Mouse (Mus musculus) left cerebral cortex, adult 11 months (tissue): Measurements from ENCODE around the gene Crmp1.

Source experiments
- DNase-seq: peaks from one replicate; pipeline ENCODE4 v3.0.0; 2022; ENCODE audit warnings: low spot score

Crmp1 gene

DNA sequence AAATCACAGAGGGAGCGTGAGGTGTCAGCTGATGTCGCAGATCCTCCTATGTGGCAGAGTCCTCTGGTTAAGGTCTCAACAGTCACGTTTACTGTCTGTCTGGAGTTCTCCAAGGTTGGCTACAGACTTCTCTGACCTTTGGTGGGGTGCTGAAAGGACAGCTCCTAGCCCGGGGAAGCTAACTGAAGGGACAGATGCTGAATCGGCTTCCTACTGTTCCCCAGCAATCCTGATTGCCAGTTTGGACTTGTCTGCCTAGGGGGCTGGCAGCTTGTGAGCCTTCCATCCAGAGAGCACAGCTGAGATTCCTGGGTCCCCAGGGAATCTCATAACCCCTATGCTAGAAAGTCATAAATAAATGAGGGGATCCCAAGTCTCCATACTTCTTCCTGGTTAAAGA is 1.2 kb upstream of the Crmp1 start:
- DNase-seq, result no peak

DNA sequence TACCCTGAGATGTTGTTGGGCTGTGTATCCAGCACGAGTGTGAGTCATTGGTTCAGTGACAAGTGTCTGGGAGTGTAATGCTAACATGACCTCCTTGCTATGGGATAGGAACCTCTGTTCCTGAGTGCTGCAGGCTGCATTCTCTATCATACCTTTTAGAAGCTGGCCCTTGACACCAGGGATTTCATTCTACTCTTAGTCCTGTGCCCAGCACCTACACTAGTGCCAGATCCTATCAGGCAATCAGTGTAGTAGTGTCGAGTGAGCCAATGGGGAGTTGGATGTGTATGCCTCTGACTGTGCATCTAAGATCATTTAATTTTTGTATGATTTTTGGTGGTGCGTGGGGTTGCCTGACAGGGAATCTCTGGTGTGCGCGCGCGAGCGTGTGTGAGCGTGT is 516 bp upstream of the Crmp1 start:
- DNase-seq, result no peak

DNA sequence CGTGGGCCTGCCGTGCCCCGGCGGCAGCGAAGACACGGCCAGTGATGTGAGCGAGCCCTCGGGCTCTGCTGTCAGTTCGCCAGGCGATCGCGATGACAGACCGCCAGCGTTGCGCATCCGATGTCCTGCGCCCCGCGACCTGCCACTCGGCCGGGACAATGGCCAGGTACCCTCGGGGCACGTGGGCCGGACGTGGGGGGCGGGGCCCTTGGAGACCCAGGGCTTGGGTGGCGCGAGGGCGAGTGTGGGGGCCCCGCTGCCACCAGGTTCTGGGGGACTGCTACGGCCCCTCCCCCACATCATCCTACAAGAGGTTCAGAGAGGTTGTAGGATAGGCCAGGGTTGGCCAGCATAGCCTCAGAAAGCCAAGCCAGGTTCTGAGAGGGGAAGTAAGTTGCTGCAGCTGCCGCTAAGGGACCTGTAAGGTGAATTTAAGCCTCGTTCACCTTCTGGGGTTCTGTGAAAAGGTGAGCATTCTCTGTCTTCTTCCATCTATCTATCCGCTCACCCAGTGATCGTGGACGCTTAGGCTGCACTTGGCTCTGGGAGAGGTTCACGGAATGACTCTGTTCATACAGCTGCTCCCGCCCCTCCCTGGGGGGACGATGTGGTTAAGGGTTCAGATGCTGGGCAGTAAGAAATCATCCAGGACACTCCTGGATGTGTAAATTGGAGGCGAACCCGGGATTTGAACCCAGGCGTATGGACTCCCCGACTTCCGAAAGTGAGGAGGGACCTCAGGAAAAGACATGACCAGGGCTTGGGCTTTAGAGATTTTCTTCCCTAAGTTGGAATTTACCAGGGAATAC is 824 bp downstream of the Crmp1 start:
- DNase-seq, result no peak

DNA sequence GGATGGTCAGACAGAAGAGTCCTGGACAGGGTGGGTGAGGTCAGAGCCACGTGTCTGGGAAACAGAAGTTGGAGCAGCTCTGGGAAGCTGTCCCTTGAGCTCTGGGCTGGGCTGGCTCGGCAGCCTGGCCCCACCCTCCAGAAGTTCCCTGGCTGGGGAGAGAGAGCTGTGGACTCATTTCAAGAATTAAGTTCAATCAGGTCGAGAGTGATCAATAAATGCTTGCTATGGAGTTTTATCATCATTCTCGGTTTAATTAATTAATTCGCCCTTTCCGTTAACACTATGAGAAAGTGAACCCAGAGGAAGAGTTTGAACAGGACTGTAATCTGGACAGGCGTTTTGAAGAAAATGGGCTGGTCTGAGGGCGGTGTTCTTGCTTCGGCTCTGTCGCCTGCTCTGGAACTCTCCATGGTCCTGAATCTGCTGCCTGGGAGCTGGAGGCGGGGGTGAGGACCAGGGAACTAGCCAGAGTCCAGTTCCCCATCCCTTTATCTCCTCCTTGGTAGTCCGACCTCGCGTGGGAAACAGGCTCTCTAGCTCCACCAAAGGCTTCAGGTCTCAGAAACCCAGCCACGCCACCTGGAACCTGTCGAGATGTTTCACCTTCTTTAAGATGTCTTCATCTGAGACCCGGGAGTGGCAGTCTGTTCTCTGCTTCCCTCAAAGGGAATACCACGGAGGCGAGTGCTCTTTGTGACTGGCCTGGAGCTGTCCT is 1.6 kb downstream of the Crmp1 start:
- no peak for DNase-seq

DNA sequence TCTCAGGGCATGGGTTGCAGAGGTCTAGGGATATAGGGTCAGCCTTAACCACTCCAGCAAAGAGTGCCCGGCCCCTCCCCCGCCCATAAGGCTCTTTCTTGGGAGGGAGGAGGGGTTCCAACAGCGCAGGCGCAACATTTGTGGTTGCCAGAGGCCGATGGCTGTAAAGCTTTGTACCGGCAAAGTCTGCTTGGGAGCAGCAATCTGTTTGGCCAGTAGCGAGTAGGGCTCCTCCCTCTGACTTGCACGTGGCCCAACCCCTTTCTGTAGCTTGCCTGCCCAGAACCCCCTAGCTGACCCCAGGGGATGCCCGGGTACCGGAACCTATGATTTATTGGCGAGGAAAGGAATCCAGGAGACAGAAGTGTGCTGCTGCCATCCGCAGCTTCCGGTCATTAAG is 2.4 kb downstream of the Crmp1 start:
- DNase-seq, result no peak

DNA sequence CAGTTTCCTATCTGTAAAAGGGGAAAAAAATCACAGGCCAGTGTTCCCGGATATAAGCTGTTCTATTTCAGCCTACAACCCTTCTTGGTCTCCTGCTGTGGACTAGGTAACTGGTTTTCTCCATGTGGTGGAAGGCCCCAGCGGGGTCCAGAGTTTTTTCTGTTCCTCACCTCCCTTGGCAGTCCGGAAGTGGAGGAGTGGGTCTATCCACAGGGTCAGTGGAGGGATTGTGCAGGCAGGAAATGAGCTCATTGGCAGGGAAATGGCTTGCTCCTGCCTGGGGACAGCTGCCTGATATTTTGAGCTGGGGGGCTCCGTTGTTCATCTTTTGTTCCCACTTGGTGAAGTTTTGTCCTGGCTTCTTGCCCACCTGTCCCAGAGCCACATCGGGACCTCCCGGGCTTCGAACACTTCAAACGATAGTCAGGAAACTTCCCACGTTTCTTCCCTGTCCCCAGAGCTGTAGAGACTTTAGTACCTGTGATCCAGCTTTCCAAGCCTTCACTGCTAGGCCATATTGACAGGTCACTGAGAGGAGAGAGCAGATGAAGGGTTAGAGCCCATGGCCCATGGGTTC is 3.0 kb downstream of the Crmp1 start:
- DNase-seq, result no peak

DNA sequence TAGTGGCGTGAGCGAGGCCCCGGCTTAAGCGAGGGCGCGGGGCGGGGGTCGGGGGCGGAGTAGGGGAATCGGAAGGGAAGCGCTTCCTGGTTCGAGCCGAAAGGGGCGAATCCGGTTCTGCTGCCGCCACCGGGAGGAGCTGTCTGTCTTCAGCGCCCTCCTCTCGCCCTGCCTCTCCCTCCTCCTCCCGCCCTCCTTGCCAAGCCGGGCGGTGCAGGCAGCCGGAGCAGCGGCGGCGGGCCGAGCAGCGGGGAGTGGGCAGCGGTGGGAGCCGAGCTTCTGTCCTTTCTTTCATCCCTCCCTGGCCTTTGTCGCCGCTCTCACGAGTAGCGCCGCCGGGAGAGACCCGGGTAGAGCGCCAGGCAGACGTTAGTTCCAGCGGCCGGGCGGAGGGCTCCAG is 3.9 kb downstream of the Crmp1 start:
- DNase-seq, result no peak

DNA sequence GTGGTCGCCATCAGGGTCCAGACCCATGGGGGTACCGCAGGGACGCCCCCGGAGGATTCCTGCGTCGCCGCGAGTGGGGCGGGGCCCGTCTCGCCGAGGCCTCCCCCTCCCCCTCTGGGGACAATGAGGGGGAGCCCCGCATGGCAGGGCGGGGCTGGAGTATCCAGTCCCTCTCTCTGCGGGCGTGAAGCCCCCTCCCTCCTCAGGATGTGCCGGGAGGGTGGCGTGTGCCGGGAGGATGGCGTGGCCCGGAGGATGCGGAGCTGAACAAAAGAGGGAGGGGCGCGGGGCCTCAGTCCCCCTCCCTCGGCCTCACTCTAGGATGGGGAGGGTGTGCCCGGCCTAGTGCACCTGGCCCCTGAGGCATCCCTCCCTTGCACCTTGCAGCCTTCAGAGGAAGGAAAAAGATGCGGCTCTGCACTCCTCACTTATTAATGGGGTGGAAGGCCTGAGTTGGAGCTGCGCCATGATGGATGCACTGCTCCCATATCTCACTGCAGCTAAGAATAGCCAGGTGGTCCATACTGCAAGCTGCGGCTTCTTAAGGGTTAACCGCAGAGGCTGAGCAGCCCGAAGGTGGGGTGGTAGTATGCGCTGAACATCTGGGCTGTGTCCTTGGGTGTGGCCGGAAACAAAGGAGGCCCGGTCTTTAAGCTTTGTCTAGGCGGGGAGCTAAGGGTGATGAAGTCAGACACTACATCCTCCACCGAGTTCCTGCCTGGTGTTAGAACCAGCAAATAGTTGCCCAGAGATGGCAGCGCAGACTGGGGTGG is 4.6 kb downstream of the Crmp1 start:
- no peak for DNase-seq

DNA sequence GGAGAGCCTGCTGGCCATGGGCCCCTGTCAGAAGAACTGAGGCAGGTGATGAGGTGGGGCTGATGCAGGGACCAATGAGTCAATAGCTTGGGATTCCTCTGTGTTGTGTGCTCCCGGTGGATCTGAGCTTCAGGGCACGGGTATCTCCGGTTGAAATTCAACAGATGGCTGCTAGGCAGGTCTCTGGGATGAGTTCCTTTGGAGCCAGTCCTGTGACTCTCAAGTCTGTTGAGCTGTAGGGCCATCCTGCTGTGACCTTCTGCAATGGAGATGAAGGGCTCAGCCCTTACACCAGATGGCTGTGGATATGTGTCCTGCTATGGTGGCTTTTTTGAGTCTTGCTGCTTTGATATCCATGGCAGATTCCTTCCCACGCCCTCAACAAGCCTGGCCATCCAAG is 5.7 kb downstream of the Crmp1 start:
- no peak for DNase-seq

DNA sequence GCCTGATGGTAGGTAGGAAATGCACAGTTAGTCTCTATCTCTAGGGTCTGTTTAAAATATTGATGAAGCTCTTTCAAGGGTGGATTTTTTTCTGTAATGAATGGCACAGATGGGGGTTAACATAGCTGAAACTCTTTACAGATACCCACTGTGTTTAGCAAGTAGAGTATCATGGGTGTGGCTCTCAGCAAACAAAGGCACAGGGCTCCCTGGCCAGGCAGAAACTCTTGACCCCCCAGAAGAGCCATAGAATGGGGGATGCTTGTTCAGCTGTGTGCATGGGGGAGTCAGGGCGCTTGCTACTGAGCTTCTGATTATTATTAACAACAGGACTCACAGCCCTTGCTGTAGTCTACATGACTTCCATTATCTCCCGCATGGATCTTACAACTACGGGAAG is 7.1 kb downstream of the Crmp1 start:
- DNase-seq, result no peak

DNA sequence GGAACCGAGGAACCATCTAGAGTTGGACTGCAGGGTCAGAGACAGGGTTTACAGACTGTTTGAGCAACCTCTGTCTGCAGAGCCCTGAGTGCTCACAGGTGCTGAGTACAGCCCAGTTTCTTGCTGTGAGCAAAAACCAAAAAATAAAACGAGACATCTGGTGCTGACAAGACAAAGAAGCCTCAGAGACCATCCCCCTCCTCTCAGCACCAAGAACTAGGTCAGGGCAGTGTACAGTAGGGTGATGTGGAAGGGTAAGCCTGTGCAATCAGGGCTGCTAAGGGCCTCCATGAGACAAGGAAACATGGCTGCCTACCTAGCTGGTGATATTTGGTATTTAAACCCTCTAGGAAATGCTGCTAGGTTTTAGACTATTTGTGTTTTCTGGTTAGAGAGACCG is 9.9 kb downstream of the Crmp1 start:
- DNase-seq, result no peak

DNA sequence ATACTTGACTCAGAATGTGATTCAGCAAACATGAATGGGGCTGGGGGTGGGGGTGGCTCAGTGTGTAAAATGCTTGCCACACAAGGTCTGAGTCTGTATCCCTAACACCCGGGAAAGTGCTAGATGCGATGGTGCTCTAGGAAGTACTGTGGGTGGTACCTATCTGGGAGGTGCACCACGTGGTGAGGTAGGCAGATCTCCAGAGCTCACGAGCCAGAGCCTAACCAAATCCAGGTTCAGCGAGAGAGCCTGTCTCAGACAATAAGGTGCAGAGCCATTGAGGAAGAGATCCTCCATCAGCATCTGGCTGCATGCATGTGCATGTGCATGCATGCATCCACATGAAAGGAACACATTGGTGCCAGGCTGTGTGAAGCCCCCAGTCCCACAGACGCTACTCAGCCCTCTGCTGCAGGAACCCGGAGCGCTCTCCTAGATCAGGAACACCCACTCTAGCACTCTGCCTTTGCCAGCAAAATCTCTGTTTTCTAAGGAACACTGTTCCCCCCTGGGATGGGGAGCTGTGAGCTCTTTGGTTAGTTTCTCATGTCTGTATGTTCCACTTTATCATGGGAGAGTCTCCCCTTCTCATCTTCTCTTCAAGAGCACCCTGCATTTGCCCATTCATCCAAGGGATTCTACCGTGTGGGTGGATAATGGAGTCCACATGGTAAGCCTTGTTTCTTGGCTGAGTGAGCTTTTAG is 10.5 kb downstream of the Crmp1 start:
- no peak for DNase-seq

DNA sequence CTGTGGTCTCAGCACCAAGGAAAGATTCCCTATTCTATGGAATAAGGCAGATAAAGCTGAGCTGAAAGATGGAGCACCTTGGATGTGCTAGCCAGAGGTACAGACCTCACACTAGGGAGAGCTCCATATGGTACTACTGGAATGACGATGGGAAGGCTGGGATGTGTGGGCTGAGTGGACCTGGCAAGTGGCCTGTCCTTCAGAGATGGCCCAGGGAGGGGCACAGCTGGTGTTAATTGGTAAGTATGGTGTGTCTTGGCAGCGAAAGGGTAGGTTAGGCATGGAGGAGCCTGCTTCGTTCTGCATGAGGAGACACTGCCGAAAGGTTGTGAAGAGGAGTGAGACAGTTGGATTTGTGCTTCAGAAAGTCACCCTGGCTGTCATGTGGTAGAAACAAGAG is 12.8 kb downstream of the Crmp1 start:
- no peak for DNase-seq

DNA sequence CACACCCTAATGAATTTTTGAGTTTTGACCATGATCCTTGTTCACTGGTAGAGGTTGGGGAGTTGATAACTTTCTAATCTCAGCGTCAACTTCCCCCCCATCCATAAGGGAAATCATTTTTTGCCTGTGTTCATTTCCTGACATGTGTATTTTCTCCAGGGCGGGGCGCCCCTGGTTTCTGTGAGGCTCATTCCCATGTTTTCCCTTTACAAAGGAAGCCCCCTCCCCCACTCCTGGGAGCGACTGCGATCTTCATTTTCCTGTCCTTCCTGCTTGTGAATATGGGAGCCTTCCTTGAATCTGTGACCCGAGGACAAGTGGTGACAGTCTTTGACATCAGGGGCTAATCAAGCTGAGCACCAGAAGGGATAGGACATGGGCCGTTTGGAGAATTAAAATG is 15.1 kb downstream of the Crmp1 start:
- no peak for DNase-seq

DNA sequence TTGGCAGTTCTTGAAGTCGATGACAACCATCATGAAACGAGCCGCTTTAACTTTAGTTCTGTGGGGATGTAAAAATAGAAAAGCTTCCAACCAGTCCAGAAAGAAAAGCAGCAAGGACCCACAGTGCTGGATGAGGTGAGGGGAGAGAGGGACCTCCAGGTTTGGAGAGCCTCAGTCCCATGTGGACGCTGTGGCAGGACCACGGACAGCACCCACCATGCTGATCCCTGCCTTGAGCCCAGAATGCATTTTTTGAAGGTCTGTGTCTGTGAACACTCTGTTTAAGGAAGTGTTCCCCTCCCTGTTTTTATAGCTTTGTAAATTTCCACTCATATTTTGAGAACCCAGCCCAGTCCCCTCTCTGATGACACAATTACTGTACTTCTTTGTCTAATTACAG is 15.5 kb downstream of the Crmp1 start:
- no peak for DNase-seq

DNA sequence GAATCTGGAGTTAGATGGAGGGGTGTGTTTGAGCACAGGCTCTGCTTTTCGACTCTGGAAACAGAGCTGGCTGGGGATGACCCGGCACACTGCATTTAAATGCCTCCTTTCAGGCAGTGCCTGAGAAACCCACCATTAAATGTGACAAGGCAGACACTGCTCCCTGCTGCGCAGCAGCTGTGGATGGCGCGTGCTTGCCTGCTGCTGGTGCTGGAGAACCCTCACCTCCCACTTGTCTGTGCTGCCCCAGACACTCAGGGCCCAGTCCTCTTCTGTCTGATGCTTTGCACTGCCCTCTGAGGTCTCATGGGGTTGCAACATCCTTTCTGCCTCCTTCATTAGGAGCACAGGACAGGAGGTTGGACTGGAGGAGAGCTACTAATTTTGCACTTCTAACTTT is 20.0 kb downstream of the Crmp1 start:
- DNase-seq, result no peak

DNA sequence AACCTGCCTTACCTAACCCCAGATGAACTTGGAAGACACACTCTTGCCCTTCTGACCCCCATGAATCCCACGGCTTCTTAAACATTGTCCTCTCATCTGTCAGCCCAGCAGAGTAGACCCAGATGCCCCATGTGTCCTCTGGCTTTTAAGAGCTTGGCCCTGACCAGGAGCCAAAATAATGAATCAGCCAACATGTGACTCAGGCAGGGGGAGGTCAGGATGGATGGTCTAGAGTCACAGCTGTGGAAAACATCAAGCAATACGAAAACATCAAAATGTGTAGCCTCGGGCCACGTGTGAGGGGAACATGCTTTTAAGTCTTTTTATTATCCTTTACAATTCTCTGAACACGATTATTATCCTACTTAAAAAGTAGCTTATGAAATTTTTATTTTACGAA is 22.1 kb downstream of the Crmp1 start:
- DNase-seq, result no peak

DNA sequence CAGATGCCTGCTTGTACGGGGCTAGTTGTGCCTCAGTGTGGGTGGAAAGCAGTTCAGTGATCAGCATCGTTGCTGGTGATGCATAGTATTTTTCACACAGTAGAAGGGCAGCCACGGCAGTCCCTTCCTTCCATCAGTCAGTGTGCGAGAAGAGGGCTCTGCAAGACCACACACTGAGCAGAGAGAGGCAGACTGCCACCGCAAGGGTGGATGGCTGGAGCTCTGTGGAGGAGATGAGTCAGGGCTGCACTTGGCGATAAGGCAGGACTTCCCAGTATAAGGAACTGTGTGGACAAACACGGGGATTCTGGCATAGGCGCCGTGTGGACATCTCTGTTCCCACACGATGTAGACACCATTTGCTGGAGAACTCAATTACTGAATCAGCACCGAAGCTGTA is 39.3 kb downstream of the Crmp1 start:
- no peak for DNase-seq

DNA sequence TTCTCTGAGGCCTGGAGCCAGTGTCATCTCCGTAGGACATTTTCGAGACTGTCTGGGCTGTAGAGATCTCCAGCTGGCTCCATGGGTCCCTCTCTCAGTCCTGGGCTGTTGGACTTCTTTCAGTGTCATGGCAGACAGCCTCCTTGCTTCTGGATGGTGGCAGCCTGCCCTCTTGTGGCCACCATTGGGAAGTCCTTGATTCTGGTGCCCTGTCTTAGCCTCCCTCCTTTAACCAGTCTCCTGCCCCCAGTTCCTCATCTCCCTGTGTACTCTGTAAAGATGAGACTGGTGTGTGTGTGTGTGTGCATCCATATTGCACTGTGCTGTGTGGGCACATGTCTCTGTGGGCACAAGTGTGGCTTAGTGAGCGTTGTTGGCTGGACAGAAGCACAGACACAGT is 46.6 kb downstream of the Crmp1 start:
- no peak for DNase-seq

DNA sequence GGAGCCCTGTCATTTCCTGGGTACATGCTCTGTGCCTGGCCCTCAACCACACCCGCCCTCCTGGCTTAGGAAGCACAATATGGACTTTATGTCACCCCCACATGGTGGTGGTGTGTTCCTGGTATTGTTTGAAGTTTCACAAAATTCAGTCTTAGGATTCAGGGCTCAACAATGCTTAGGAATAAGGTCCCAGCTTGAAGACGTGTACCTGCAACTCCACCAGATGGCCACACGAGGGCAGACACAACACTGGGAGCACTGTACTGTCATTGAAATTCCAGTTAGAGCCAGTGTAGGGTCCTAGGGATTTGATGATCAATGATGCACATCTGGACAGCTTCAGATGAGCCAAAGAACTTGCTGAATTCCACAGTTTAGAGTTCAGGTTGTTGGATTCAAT is 47.5 kb downstream of the Crmp1 start:
- DNase-seq, result no peak

DNA sequence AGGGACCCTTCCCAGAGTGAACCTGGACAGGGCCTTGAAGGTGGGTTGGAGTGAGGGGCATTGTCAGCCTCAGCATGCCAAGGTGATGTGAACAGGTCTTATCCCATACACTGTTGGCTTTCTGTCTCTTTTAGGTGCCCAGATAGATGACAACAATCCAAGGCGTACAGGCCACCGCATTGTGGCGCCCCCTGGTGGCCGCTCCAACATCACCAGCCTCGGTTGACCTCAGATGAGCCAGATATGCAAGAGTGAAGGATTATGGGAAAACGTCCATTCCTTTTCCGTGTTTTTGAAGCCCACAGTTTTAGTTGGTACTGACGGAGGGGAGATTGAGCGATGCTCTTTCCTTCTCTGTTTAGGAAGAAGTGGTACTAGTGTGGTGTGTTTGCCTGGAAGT is 49.2 kb downstream of the Crmp1 start:
- no peak for DNase-seq

DNA sequence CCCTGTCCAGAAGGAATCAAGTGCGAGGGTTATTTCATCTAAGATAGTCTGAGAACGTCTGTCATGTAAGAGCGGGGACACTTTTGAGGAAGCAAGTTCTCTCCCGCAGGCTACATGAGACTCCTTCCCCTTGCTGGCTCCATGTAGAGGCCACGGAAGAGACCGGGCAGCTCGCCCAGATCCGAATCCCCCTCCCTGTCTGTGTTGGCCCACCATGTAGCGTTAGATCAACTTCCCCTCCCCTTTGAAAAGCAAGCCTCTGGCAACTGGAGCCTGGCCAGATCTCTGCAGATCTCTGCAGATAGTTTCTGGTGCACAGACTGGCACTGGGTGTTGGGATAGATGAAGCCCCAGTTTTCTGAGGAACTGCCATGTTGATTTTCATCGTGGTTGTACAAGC is 55.0 kb downstream of the Crmp1 start:
- no peak for DNase-seq
